Mouse (Mus musculus) stomach, postnatal 0 days (tissue): Measurements from ENCODE around the gene Lurap1.

ENCODE experiments used
- CTCF ChIP-seq: IDR thresholded peaks from 2 replicates; pipeline ENCODE4 v1.5.1; 2016; ENCODE audit warnings: antibody characterized with exemption, low read depth, mild to moderate bottlenecking, moderate library complexity
- EP300 ChIP-seq: optimal IDR thresholded peaks from 2 replicates; pipeline ENCODE3; 2016; ENCODE audit warnings: antibody characterized with exemption

DNA sequence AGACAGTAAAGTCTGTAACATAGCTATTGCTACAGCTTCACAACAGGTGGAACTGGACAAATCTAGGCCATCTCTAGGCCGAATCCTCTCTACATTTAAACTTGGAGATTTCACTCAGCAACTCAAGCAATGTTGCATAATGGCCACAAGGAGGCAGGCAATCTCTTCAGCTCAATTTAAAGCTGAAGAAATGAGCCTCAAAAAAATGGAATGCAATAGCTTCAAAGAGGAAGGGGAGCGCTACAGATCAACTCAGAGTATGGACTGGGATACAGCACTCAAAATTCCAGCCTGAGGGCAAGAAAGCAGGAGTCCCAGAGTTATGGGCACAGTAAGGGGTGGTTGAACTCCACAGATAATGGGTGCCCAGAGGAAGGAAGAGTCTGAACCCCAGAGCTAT is 16.1 kb downstream of the Lurap1 start:
- TF ChIP-seq EP300: no peak
- peak; percentile 97 for TF ChIP-seq CTCF
